Mouse (Mus musculus) cerebellum, adult (tissue): ENCODE measurements at regions not wholly inside any gene's neighbourhood (a gene's known extent, or its start where the extent isn't known, plus 50 kb on each side); places are given as distances from the start of the nearest gene placed in this dataset.

Source experiments
- ATAC-seq: cut with Nextera tagmentation; 2 replicates; pipeline ENCODE4 v1.9.2; 2017; ENCODE audit warnings: mild to moderate bottlenecking, moderate library complexity, mixed read lengths; ENCODE audit not compliant: insufficient number of reproducible peaks, low FRiP score, low TSS enrichment

GRCm38 (mm10) chr4:30776816-30777442 lies 1187.0 kb upstream of the Map3k7 start:
- ATAC-seq: no peak

GRCm38 (mm10) chr4:30781649-30782048 lies 1182.2 kb upstream of the Map3k7 start:
- no peak for ATAC-seq

- no peak for ATAC-seq
These were observed 1173.8 kb upstream of the Map3k7 start for GRCm38 (mm10) chr4:30789976-30790657.

- no peak for ATAC-seq
These were observed 1154.1 kb upstream of the Map3k7 start for GRCm38 (mm10) chr4:30809798-30810197.

- no peak for ATAC-seq
These were observed 1108.4 kb upstream of the Map3k7 start for GRCm38 (mm10) chr4:30855361-30856056.

GRCm38 (mm10) chr4:30904966-30905365 lies 1058.9 kb upstream of the Map3k7 start:
- ATAC-seq: no peak; the same call in 1 of the 2 replicates

GRCm38 (mm10) chr4:30922944-30923343 lies 1041.0 kb upstream of the Map3k7 start:
- ATAC-seq: no peak

GRCm38 (mm10) chr4:30932358-30932757 lies 1031.5 kb upstream of the Map3k7 start:
- no peak for ATAC-seq

- ATAC-seq: no peak
These were observed 1030.6 kb upstream of the Map3k7 start for GRCm38 (mm10) chr4:30933030-30933987.

- no peak for ATAC-seq
These were observed 980.3 kb upstream of the Map3k7 start for GRCm38 (mm10) chr4:30983611-30984010.

- ATAC-seq: no peak
These were observed 951.9 kb upstream of the Map3k7 start for GRCm38 (mm10) chr4:31012006-31012405.

GRCm38 (mm10) chr4:31052077-31052677 lies 911.7 kb upstream of the Map3k7 start:
- no peak for ATAC-seq

- no peak for ATAC-seq
These were observed 887.7 kb upstream of the Map3k7 start for GRCm38 (mm10) chr4:31076236-31076635.

- no peak for ATAC-seq
These were observed 842.3 kb upstream of the Map3k7 start for GRCm38 (mm10) chr4:31121586-31121985.

GRCm38 (mm10) chr4:31143166-31143565 lies 820.7 kb upstream of the Map3k7 start:
- no peak for ATAC-seq

- no peak for ATAC-seq
These were observed 796.5 kb upstream of the Map3k7 start for GRCm38 (mm10) chr4:31167431-31167830.

GRCm38 (mm10) chr4:31168357-31168756 lies 795.5 kb upstream of the Map3k7 start:
- no peak for ATAC-seq

GRCm38 (mm10) chr4:31171190-31171589 lies 792.7 kb upstream of the Map3k7 start:
- ATAC-seq: no peak

- no peak for ATAC-seq
These were observed 766.0 kb upstream of the Map3k7 start for GRCm38 (mm10) chr4:31197852-31198251.

- no peak for ATAC-seq
These were observed 760.6 kb upstream of the Map3k7 start for GRCm38 (mm10) chr4:31203286-31203685.
